Mouse (Mus musculus) CD4-positive helper T cell, adult 2 months (primary cell): ENCODE measurements at regions not wholly inside any gene's neighbourhood (a gene's known extent, or its start where the extent isn't known, plus 50 kb on each side); places are given as distances from the start of the nearest gene placed in this dataset.

ENCODE experiments used
- DNase-seq: peaks from one replicate; pipeline ENCODE4 v3.0.0-alpha.2; 2012; ENCODE audit warnings: low read depth, missing footprints, low spot score

- no peak for DNase-seq
Observed at GRCm38 (mm10) chr16:76183556-76183955, 161.5 kb upstream of the Samsn1 start.

- DNase-seq: no peak
Observed at GRCm38 (mm10) chr16:76183105-76183504, 161.0 kb upstream of the Samsn1 start.

- DNase-seq: no peak
Observed at GRCm38 (mm10) chr16:76181596-76181995, 159.5 kb upstream of the Samsn1 start.

GRCm38 (mm10) chr16:76167651-76168050 lies 145.6 kb upstream of the Samsn1 start:
- DNase-seq: no peak

- DNase-seq: no peak
Observed at GRCm38 (mm10) chr16:76160879-76161278, 138.8 kb upstream of the Samsn1 start.

GRCm38 (mm10) chr16:76158585-76158984 lies 136.5 kb upstream of the Samsn1 start:
- no peak for DNase-seq

- DNase-seq: no peak
Observed at GRCm38 (mm10) chr16:76153766-76154525, 131.9 kb upstream of the Samsn1 start.

- DNase-seq: no peak
Observed at GRCm38 (mm10) chr16:76149581-76149980, 127.5 kb upstream of the Samsn1 start.

- DNase-seq: no peak
Observed at GRCm38 (mm10) chr16:76133892-76134291, 111.8 kb upstream of the Samsn1 start.

- DNase-seq: no peak
Observed at GRCm38 (mm10) chr16:76130486-76130885, 108.4 kb upstream of the Samsn1 start.

GRCm38 (mm10) chr16:76129982-76130381 lies 107.9 kb upstream of the Samsn1 start:
- DNase-seq: peak; percentile 57

GRCm38 (mm10) chr16:76123021-76123384 lies 100.9 kb upstream of the Samsn1 start:
- DNase-seq: no peak

- no peak for DNase-seq
Observed at GRCm38 (mm10) chr16:76122172-76123020, 100.3 kb upstream of the Samsn1 start.

- DNase-seq: peak; percentile 12
Observed at GRCm38 (mm10) chr16:76120712-76121111, 98.6 kb upstream of the Samsn1 start.

- DNase-seq: no peak
Observed at GRCm38 (mm10) chr16:76110383-76110782, 88.3 kb upstream of the Samsn1 start.

- no peak for DNase-seq
Observed at GRCm38 (mm10) chr16:76108464-76108863, 86.4 kb upstream of the Samsn1 start.

- DNase-seq: no peak
Observed at GRCm38 (mm10) chr16:76104673-76105072, 82.6 kb upstream of the Samsn1 start.

- DNase-seq: no peak
Observed at GRCm38 (mm10) chr16:76101773-76102172, 79.7 kb upstream of the Samsn1 start.

- no peak for DNase-seq
Observed at GRCm38 (mm10) chr16:76097808-76098207, 75.7 kb upstream of the Samsn1 start.

GRCm38 (mm10) chr16:76096363-76096762 lies 74.3 kb upstream of the Samsn1 start:
- DNase-seq: no peak

- no peak for DNase-seq
Observed at GRCm38 (mm10) chr16:76085363-76085762, 63.3 kb upstream of the Samsn1 start.

GRCm38 (mm10) chr16:76082465-76082864 lies 60.4 kb upstream of the Samsn1 start:
- DNase-seq: no peak
